Mouse (Mus musculus): Measurements from ENCODE around the gene Gm28374. TPM values are rescaled to one million over a fixed set of nuclear protein-coding genes. Genes with fewer than 3 reads are reported as not detected.

Gm28374 gene
- total RNA-seq, 2 experiments from 2014 or later, result 0.83 TPM; not detected in 1

Small RNA genes lying within 50 kb of the gene (microRNA-seq; reads per million reads assigned to microRNA genes)
- gene Mir6988, result 1.2 reads per million

Other genes starting within 250 kb of the Gm28374 start
- 10 to 100 TPM; 35.5 to 52.6 TPM for gene Frmd8, start 207.0 kb downstream of the Gm28374 start, total RNA-seq (2021)
- gene Slc25a45, start 204.4 kb downstream of the Gm28374 start, total RNA-seq (2021), result 10 to 100 TPM in 1 of 2 experiments, 1 to 10 TPM in 1; 9.4 to 33.2 TPM
- gene Tigd3, start 188.1 kb downstream of the Gm28374 start, total RNA-seq (2021), result 1 to 10 TPM in 1 of 2 experiments, under 1 TPM in 1; 0.92 to 1.4 TPM
- 100 to 1,000 TPM in 1 of 2 experiments, 10 to 100 TPM in 1; 89.6 to 120 TPM for gene Dpf2, start 169.2 kb downstream of the Gm28374 start, total RNA-seq (2021)
- 1 to 10 TPM; 6.0 to 6.2 TPM for gene Cdc42ep2, start 157.4 kb downstream of the Gm28374 start, total RNA-seq (2021)
- gene Pola2, start 118.1 kb downstream of the Gm28374 start, total RNA-seq (2021), result 10 to 100 TPM; 22.9 to 23.7 TPM
- not detected for gene Slc22a20, start 96.1 kb downstream of the Gm28374 start, total RNA-seq (2021)
- gene Capn1, start 66.4 kb downstream of the Gm28374 start, total RNA-seq (2021), result 10 to 100 TPM; 27.9 to 35.6 TPM
- 10 to 100 TPM; 57.5 to 61.2 TPM for gene Syvn1, start 35.7 kb downstream of the Gm28374 start, total RNA-seq (2021)
- 10 to 100 TPM; 58.2 to 58.6 TPM for gene Mrpl49, start 24.5 kb downstream of the Gm28374 start, total RNA-seq (2021)
- gene Fau, start 24.4 kb downstream of the Gm28374 start, total RNA-seq (2021), result 1,000 to 10,000 TPM; 1,081 to 1,082 TPM
- 10 to 100 TPM; 29.7 to 34.8 TPM for gene Znhit2, start 21.1 kb downstream of the Gm28374 start, total RNA-seq (2021)
- gene Tm7sf2, start 13.9 kb downstream of the Gm28374 start, total RNA-seq (2021), result 10 to 100 TPM; 22.9 to 42.0 TPM
- gene Vps51, start 5.0 kb downstream of the Gm28374 start, total RNA-seq (2021), result 10 to 100 TPM; 51.9 to 59.8 TPM
- gene Tmem262, start 2.2 kb downstream of the Gm28374 start, total RNA-seq (2021), result not detected
- 10 to 100 TPM; 34.2 to 37.4 TPM for gene Zfpl1, start 2.7 kb upstream of the Gm28374 start, total RNA-seq (2021)
- 1 to 10 TPM; 1.8 to 2.2 TPM for gene Cdca5, start 2.7 kb upstream of the Gm28374 start, total RNA-seq (2021)
- not detected for gene AC131692.1, start 12.2 kb upstream of the Gm28374 start, total RNA-seq (2021)
- under 1 TPM in 1 of 2 experiments, not detected in 1; 0.10 TPM for gene Naaladl1, start 23.5 kb upstream of the Gm28374 start, total RNA-seq (2021)
- gene Sac3d1, start 36.4 kb upstream of the Gm28374 start, total RNA-seq (2021), result 10 to 100 TPM; 15.4 to 17.7 TPM
- gene Snx15, start 46.0 kb upstream of the Gm28374 start, total RNA-seq (2021), result 10 to 100 TPM; 29.0 to 29.2 TPM
- 1 to 10 TPM; 1.2 to 2.0 TPM for gene Batf2, start 58.7 kb upstream of the Gm28374 start, total RNA-seq (2021)
- 10 to 100 TPM; 80.5 to 81.7 TPM for gene Arl2, start 59.3 kb upstream of the Gm28374 start, total RNA-seq (2021)
- gene Majin, start 102.1 kb upstream of the Gm28374 start, total RNA-seq (2021), result 1 to 10 TPM; 1.7 TPM
- gene Gpha2, start 144.1 kb upstream of the Gm28374 start, total RNA-seq (2021), result 10 to 100 TPM; 25.5 to 27.9 TPM
- gene Ppp2r5b, start 153.6 kb upstream of the Gm28374 start, total RNA-seq (2021), result 100 to 1,000 TPM in 1 of 2 experiments, 10 to 100 TPM in 1; 83.5 to 129 TPM
- 10 to 100 TPM; 30.7 to 33.3 TPM for gene Atg2a, start 159.4 kb upstream of the Gm28374 start, total RNA-seq (2021)
- gene Ehd1, start 194.5 kb upstream of the Gm28374 start, total RNA-seq (2021), result 100 to 1,000 TPM; 119 to 188 TPM
- gene Cdc42bpg, start 224.2 kb upstream of the Gm28374 start, total RNA-seq (2021), result 10 to 100 TPM; 22.6 to 23.5 TPM